Mouse (Mus musculus) lung, postnatal 0 days (tissue): ENCODE measurements around the gene Gm49384. TPM values are rescaled to one million over a fixed set of nuclear protein-coding genes. Genes with fewer than 3 reads are reported as not detected.

Experiments used
- ATAC-seq: fragments of 200-750 bp; cut with Nextera tagmentation; 2 replicates; pipeline ENCODE4 v1.8.0; 2017; ENCODE audit warnings: moderate library complexity
- DNase-seq: peaks from one replicate; pipeline ENCODE4 v3.0.0-alpha.2; 2016; ENCODE audit warnings: low spot score
- H3K27ac ChIP-seq: fragments of 300-500 bp; sonication (generic); 2 replicates; pipeline ENCODE4 v1.5.1; 2014; ENCODE audit warnings: antibody characterized with exemption, mild to moderate bottlenecking, low read length, mixed read lengths
- H3K27me3 ChIP-seq: fragments of 300-500 bp; sonication (generic); replicated peaks from 2 replicates; pipeline ENCODE4 v1.6.1; 2014; ENCODE audit warnings: low read length, mixed read lengths; ENCODE audit not compliant: insufficient read depth
- H3K36me3 ChIP-seq: fragments of 300-500 bp; sonication (generic); 2 replicates; pipeline ENCODE4 v1.6.1; 2014; ENCODE audit warnings: low read length, mixed read lengths; ENCODE audit not compliant: insufficient read depth
- H3K4me1 ChIP-seq: fragments of 300-500 bp; sonication (generic); 2 replicates; pipeline ENCODE4 v1.6.1; 2014; ENCODE audit warnings: antibody characterized with exemption, low read depth, low read length, mixed read lengths; ENCODE audit not compliant: insufficient read depth
- H3K4me2 ChIP-seq: fragments of 300-500 bp; sonication (generic); replicated peaks from 2 replicates; pipeline ENCODE4 v1.6.1; 2014; ENCODE audit warnings: low read depth, mild to moderate bottlenecking, low read length, moderate library complexity, mixed read lengths
- H3K4me3 ChIP-seq: fragments of 300-500 bp; sonication (generic); 2 replicates; pipeline ENCODE4 v1.5.1; 2014; ENCODE audit warnings: low read depth, low read length
- H3K9ac ChIP-seq: fragments of 300-500 bp; sonication (generic); replicated peaks from 2 replicates; pipeline ENCODE4 v1.6.1; 2014; ENCODE audit warnings: low read depth, mild to moderate bottlenecking
- H3K9me3 ChIP-seq: fragments of 300-500 bp; sonication (generic); 2 replicates; pipeline ENCODE4 v1.6.1; 2016; ENCODE audit warnings: low read length, mixed read lengths
- CTCF ChIP-seq: IDR thresholded peaks from 2 replicates; pipeline ENCODE4 v1.5.1; 2016; ENCODE audit warnings: antibody characterized with exemption, mild to moderate bottlenecking
- EP300 ChIP-seq: IDR thresholded peaks from 2 replicates; pipeline ENCODE4 v1.6.1; 2016; ENCODE audit warnings: antibody characterized with exemption, mild to moderate bottlenecking, control low read depth
- WGBS: fragments of 180-500 bp; shearing (Covaris S2); extraction: QIAGEN DNeasy Blood & Tissue Kit; methylation state at CpG from one replicate; pipeline ENCODE4 v1.1.7; 2014; 5-methylcytosine and 5-hydroxymethylcytosine counted together
- polyA plus RNA-seq: library from polyadenylated mRNA; unstranded; fragments of >200 nt; fragmentation: Nextera tagmentation; extraction: Ambion mirVana; gene quantifications from 2 replicates; pipeline ENCODE4 v1.2.1, GENCODE M21; 2015

Gm49384 gene
- polyA plus RNA-seq, 1 experiment from 2014 or later: 6.4 TPM

GRCm38 (mm10) chr12:69185371-69185770, 18.7 kb downstream of the Gm49384 start:
- TF ChIP-seq EP300 (no peak), CTCF (no peak)
- Histone ChIP-seq H3K4me2 (peak overlapping the region; percentile 97), H3K27me3 (no peaks in the 10 kb centered on the region), H3K4me1 (peaks cover 10% of the 10 kb centered on the region; the same call in 1 of the 2 replicates), H3K27ac (peak overlapping the region; percentile 94; the same call in 1 of the 2 replicates), H3K4me3 (peak overlapping the region; percentile 91), H3K9me3 (no peaks in the 10 kb centered on the region), H3K36me3 (no peaks in the 10 kb centered on the region), H3K9ac (peak overlapping the region; percentile 84; the same call in 1 of the 2 replicates)
- 62% methylated on average over 7 of the region's 7 CpGs for WGBS
- DNase-seq (no peak), ATAC-seq (no peak)

- 2% methylated on average over 62 of the region's 86 CpGs for WGBS
- Histone ChIP-seq H3K4me2 (peak overlapping the region; percentile 97), H3K9ac (peak overlapping the region; percentile 84), H3K27ac (peak overlapping the region; percentile 94), H3K36me3 (no peaks in the 10 kb centered on the region), H3K27me3 (no peaks in the 10 kb centered on the region), H3K9me3 (no peaks in the 10 kb centered on the region), H3K4me3 (peak overlapping the region; percentile 91), H3K4me1 (peaks cover 10% of the 10 kb centered on the region; the same call in 1 of the 2 replicates)
- ATAC-seq (peak; percentile 62), DNase-seq (peak; percentile 48)
- TF ChIP-seq CTCF: no peak
- TF ChIP-seq EP300: no peak
These were observed 19.4 kb downstream of the Gm49384 start for GRCm38 (mm10) chr12:69184342-69185295.

- Histone ChIP-seq H3K4me3 (peak within 1 kb of the TSS; percentile 91), H3K27ac (peak within 1 kb of the TSS; percentile 94), H3K9me3 (no peaks in the 10 kb centered on the region), H3K4me2 (peak within 1 kb of the TSS; percentile 97), H3K27me3 (no peaks in the 10 kb centered on the region), H3K9ac (peak within 1 kb of the TSS; percentile 84), H3K36me3 (no peaks in the 10 kb centered on the region), H3K4me1 (peaks cover 10% of the 10 kb centered on the region; the same call in 1 of the 2 replicates)
- ATAC-seq: peak; percentile 100
- WGBS: 2% methylated on average over 79 of the region's 84 CpGs
- DNase-seq: peak; percentile 98
- TF ChIP-seq CTCF (no peak), EP300 (no peak)
These were observed 20.3 kb downstream of the Gm49384 start, which contains the start of the genes Rpl36al and Mgat2 for GRCm38 (mm10) chr12:69183583-69184308. Rpl36al (minus strand) TSS chr12:69184083. Mgat2 (plus strand) TSS chr12:69184157.

DNA sequence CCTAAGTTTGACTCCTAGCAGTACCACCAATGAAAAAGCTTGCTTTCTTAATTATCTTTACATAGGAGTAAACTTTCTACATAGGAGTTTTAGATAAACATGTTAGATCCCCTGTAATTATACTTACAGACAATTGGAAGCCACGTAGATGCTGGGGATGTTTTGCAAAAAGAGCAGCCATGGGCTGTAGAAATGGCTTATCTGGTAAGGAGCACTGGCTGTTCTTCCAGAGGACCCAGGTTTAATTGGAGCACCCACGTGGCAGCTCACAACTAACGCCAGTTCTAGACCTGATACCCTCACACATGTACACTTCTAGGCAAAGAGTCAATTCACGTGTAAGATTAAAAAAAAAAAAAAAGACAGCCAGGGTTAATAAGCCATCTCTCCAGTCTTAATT, 22.3 kb downstream of the Gm49384 start:
- DNase-seq: no peak
- Histone ChIP-seq H3K27ac (no peak overlapping the region), H3K4me2 (no peak overlapping the region), H3K9me3 (no peaks in the 10 kb centered on the region), H3K4me3 (no peak overlapping the region), H3K9ac (no peak overlapping the region), H3K27me3 (no peaks in the 10 kb centered on the region), H3K4me1 (peaks cover 10% of the 10 kb centered on the region; the same call in 1 of the 2 replicates), H3K36me3 (no peaks in the 10 kb centered on the region)
- 85% methylated on average over 4 of the region's 4 CpGs for WGBS
- TF ChIP-seq CTCF (no peak), EP300 (no peak)
- no peak for ATAC-seq

DNA sequence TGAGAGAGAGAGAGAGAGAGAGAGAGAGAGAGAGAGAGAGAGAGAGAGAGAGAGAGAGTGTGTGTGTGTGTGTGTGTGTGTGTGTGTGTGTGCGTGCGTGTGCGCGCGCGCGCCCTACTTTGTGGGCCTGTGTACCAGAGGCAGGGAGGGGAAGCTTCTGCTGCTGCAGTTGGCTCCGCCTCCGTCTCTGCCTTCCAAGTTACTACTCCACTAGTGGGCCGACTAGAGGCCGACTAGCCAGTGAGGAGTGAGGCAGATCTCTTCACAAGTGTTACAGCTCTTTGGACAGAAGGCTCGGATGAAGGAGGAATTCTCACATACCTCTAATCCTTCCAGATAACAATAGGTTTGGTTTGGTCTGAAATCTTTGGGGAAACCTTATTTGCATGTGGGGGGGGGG, 24.7 kb downstream of the Gm49384 start:
- WGBS: 69% methylated on average over 12 of the region's 12 CpGs
- Histone ChIP-seq H3K36me3 (no peaks in the 10 kb centered on the region), H3K4me1 (no peaks in the 10 kb centered on the region), H3K27me3 (no peaks in the 10 kb centered on the region), H3K9ac (no peak overlapping the region), H3K4me2 (no peak overlapping the region), H3K9me3 (no peaks in the 10 kb centered on the region), H3K27ac (no peak overlapping the region), H3K4me3 (no peak overlapping the region)
- TF ChIP-seq EP300 (no peak), CTCF (no peak)
- no peak for ATAC-seq
- no peak for DNase-seq

GRCm38 (mm10) chr12:69177526-69177925, 26.5 kb downstream of the Gm49384 start:
- no peak for ATAC-seq

More at GRCm38 (mm10) chr12:69177526-69177925, 26.5 kb downstream of the Gm49384 start:
- Histone ChIP-seq H3K27ac (no peak overlapping the region), H3K4me3 (no peak overlapping the region), H3K9ac (no peak overlapping the region), H3K4me2 (no peak overlapping the region), H3K27me3 (no peaks in the 10 kb centered on the region), H3K9me3 (no peaks in the 10 kb centered on the region), H3K36me3 (no peaks in the 10 kb centered on the region), H3K4me1 (no peaks in the 10 kb centered on the region)
- WGBS: 78% methylated on average over 3 of the region's 3 CpGs
- no peak for DNase-seq
- TF ChIP-seq CTCF (no peak), EP300 (no peak)
